Mouse (Mus musculus) CH12.LX (cell line): ENCODE data around the gene Nrn1. TPM values are rescaled to one million over a fixed set of nuclear protein-coding genes. Genes with fewer than 3 reads are reported as not detected.

Experiments used
- DNase-seq: peaks from one replicate; pipeline ENCODE4 v3.0.0-alpha.2; 2013; ENCODE audit errors: extremely low read depth
- H3K27ac ChIP-seq: 2 replicates; pipeline ENCODE4 v1.5.1; 2012; ENCODE audit warnings: low read depth, mild to moderate bottlenecking, control low read depth, moderate library complexity; ENCODE audit not compliant: insufficient read depth
- H3K27me3 ChIP-seq: replicated peaks from 2 replicates; pipeline ENCODE3; 2012; ENCODE audit warnings: inconsistent platforms
- H3K36me3 ChIP-seq, 2 experiments: replicated peaks in 1 of 2; 2 replicates each; pipeline versions ENCODE3 to v1.6.1; 2012; ENCODE audit warnings: inconsistent platforms in 1 of 2, low read length in 1 of 2, mild to moderate bottlenecking in 1 of 2, mixed read lengths in 1 of 2, moderate library complexity in 1 of 2; ENCODE audit not compliant: control insufficient read depth in 1 of 2, insufficient read depth in 1 of 2
- H3K4me1 ChIP-seq, 2 experiments: 2 replicates each; pipeline ENCODE4 v1.6.1; 2012; ENCODE audit warnings: inconsistent platforms in 1 of 2, moderate library complexity in 1 of 2; ENCODE audit not compliant: insufficient read depth in 2 of 2, control insufficient read depth in 1 of 2
- H3K4me2 ChIP-seq: 2 replicates; pipeline ENCODE4 v1.6.1; 2012; ENCODE audit warnings: low read depth, mild to moderate bottlenecking, control low read depth; ENCODE audit not compliant: poor library complexity, insufficient read depth, severe bottlenecking
- H3K4me3 ChIP-seq, 3 experiments: fragments of 150-350 bp in 1 of 3; sonication (generic) in 1 of 3; replicated peaks in 1 of 3; 2 replicates each; pipeline versions ENCODE3 to v1.5.1; 2011 to 2012; ENCODE audit warnings: low read depth in 2 of 3, low read length in 2 of 3, mild to moderate bottlenecking in 2 of 3, moderate library complexity in 2 of 3, control low read depth in 1 of 3, improper control_type of control experiment in 1 of 3, inconsistent platforms in 1 of 3, mixed read lengths in 1 of 3; ENCODE audit not compliant: poor library complexity in 1 of 3
- H3K79me2 ChIP-seq: replicated peaks from 2 replicates; pipeline ENCODE4 v1.6.1; 2012; ENCODE audit warnings: mild to moderate bottlenecking, moderate library complexity; ENCODE audit not compliant: control insufficient read depth, poor library complexity, insufficient read depth, severe bottlenecking; ENCODE audit errors: extremely low read depth
- H3K9ac ChIP-seq: 2 replicates; pipeline ENCODE4 v1.6.1; 2012; ENCODE audit warnings: low read depth, mild to moderate bottlenecking, control low read depth, moderate library complexity; ENCODE audit not compliant: insufficient read depth
- H3K9me3 ChIP-seq: replicated peaks from 2 replicates; pipeline ENCODE3; 2012; ENCODE audit warnings: low read length, inconsistent platforms, mixed read lengths
- BHLHE40 ChIP-seq: IDR thresholded peaks from 2 replicates; pipeline ENCODE4 v1.6.1; 2011; ENCODE audit warnings: mild to moderate bottlenecking, low read depth, low read length, improper control_type of control experiment
- CHD1 ChIP-seq: IDR thresholded peaks from 2 replicates; pipeline ENCODE4 v1.6.1; 2012; ENCODE audit warnings: low read depth, low read length, improper control_type of control experiment, inconsistent platforms
- CHD2 ChIP-seq: IDR thresholded peaks from 2 replicates; pipeline ENCODE4 v1.6.1; 2011; ENCODE audit warnings: low read length, improper control_type of control experiment
- E2F4 ChIP-seq: IDR thresholded peaks from 2 replicates; pipeline ENCODE4 v1.6.1; 2011; ENCODE audit warnings: low read depth, low read length, improper control_type of control experiment; ENCODE audit not compliant: insufficient replicate concordance
- ELF1 ChIP-seq: IDR thresholded peaks from 2 replicates; pipeline ENCODE4 v1.6.1; 2014; ENCODE audit warnings: low read depth, mild to moderate bottlenecking, inconsistent platforms, low read length, improper control_type of control experiment
- ETS1 ChIP-seq: conservative IDR thresholded peaks from 2 replicates; pipeline ENCODE4 v1.6.1; 2012; ENCODE audit warnings: low read depth, mild to moderate bottlenecking, inconsistent platforms, low read length, improper control_type of control experiment, moderate library complexity
- IRF4 ChIP-seq: IDR thresholded peaks from 2 replicates; pipeline ENCODE4 v1.6.1; 2014; ENCODE audit warnings: low read depth, mild to moderate bottlenecking, inconsistent platforms, low read length, improper control_type of control experiment
- JUN ChIP-seq: IDR thresholded peaks from 2 replicates; pipeline ENCODE4 v1.6.1; 2011; ENCODE audit warnings: low read depth, mild to moderate bottlenecking, low read length, improper control_type of control experiment, moderate library complexity; ENCODE audit not compliant: insufficient read depth
- KAT2A ChIP-seq: IDR thresholded peaks from 2 replicates; pipeline ENCODE4 v1.6.1; 2012; ENCODE audit warnings: low read length, improper control_type of control experiment, inconsistent platforms; ENCODE audit not compliant: insufficient replicate concordance
- MAFK ChIP-seq: IDR thresholded peaks from 2 replicates; pipeline ENCODE4 v1.6.1; 2011; ENCODE audit warnings: low read length, improper control_type of control experiment; ENCODE audit not compliant: insufficient replicate concordance
- MAX ChIP-seq: IDR thresholded peaks from 2 replicates; pipeline ENCODE4 v1.6.1; 2011; ENCODE audit warnings: low read length, improper control_type of control experiment
- MEF2A ChIP-seq: IDR thresholded peaks from 2 replicates; pipeline ENCODE4 v1.6.1; 2014; ENCODE audit warnings: low read depth, mild to moderate bottlenecking, inconsistent platforms, low read length, improper control_type of control experiment, borderline replicate concordance
- MYC ChIP-seq: IDR thresholded peaks from 2 replicates; pipeline ENCODE4 v1.6.1; 2011; ENCODE audit warnings: low read depth, mild to moderate bottlenecking, improper control_type of control experiment, low read length
- NELFE ChIP-seq: IDR thresholded peaks from 2 replicates; pipeline ENCODE4 v1.6.1; 2011; ENCODE audit warnings: low read depth, low read length, improper control_type of control experiment
- NRF1 ChIP-seq: IDR thresholded peaks from 2 replicates; pipeline ENCODE4 v1.6.1; 2014; ENCODE audit warnings: low read depth, mild to moderate bottlenecking, inconsistent platforms, low read length, improper control_type of control experiment, moderate library complexity
- RAD21 ChIP-seq: IDR thresholded peaks from 2 replicates; pipeline ENCODE4 v1.6.1; 2011; ENCODE audit warnings: low read depth, mild to moderate bottlenecking, low read length, improper control_type of control experiment, moderate library complexity
- RCOR1 ChIP-seq: conservative IDR thresholded peaks from 2 replicates; pipeline ENCODE4 v1.6.1; 2012; ENCODE audit warnings: low read depth, mild to moderate bottlenecking, inconsistent platforms, low read length, improper control_type of control experiment
- TBP ChIP-seq: conservative IDR thresholded peaks from 2 replicates; pipeline ENCODE4 v1.6.1; 2011; ENCODE audit warnings: low read depth, low read length, improper control_type of control experiment
- USF1 ChIP-seq: IDR thresholded peaks from 2 replicates; pipeline ENCODE4 v1.6.1; 2014; ENCODE audit warnings: low read depth, mild to moderate bottlenecking, inconsistent platforms, low read length, improper control_type of control experiment
- ZKSCAN1 ChIP-seq: IDR thresholded peaks from 2 replicates; pipeline ENCODE4 v1.6.1; 2012; ENCODE audit warnings: low read depth, inconsistent platforms, low read length, improper control_type of control experiment, borderline replicate concordance
- ZMIZ1 ChIP-seq: IDR thresholded peaks from 2 replicates; pipeline ENCODE4 v1.6.1; 2012; ENCODE audit warnings: low read depth, mild to moderate bottlenecking, inconsistent platforms, low read length, improper control_type of control experiment
- ZNF384 ChIP-seq: IDR thresholded peaks from 2 replicates; pipeline ENCODE4 v1.6.1; 2012; ENCODE audit warnings: low read depth, low read length, improper control_type of control experiment, inconsistent platforms
- dilution Hi-C: fragments of 300-500 bp; cut with MboI; formaldehyde crosslinking; loops from 2 replicates; pipeline ENCODE4 v1.14.3; 2020; ENCODE audit warnings: low sequenced_read_pairs; ENCODE audit not compliant: extremely low pct_unique_long_range_greater_than_20kb, extremely low pct_ligation_motif_present
- in situ Hi-C: fragments of 300-500 bp; cut with MboI; formaldehyde crosslinking; loops from 3 replicates; pipeline ENCODE4 v1.14.3; 2019; ENCODE audit warnings: low sequenced_read_pairs, low pct_ligation_motif_present, low pct_unique_long_range_greater_than_20kb, mixed read lengths
- polyA plus RNA-seq: library from polyadenylated mRNA; unstranded; fragments of >175 nt; gene quantifications from 2 replicates; pipeline ENCODE4 v1.2.1, GENCODE M21; 2012; ENCODE audit warnings: low read depth; ENCODE audit not compliant: insufficient read length
- total RNA-seq, 2 experiments: library from RNA; depleted of rRNA; stranded (reverse); fragments of 300-350 nt in 1 of 2; fragments of >200 nt in 1 of 2; gene quantifications; 2 replicates each; pipeline ENCODE4 v1.2.3; 2012 to 2014

The Nrn1 gene
- total and polyA plus RNA-seq, 3 experiments = not detected

GRCm38 (mm10) chr13:36696351-36696771 is 38.6 kb downstream of the Nrn1 start:
- DNase-seq = no peak
- no peak for TF ChIP-seq USF1
- TF ChIP-seq NELFE = no peak
- TF ChIP-seq MAFK = no peak
- TF ChIP-seq RCOR1 = no peak
- TF ChIP-seq ZNF384 = no peak
- TF ChIP-seq CHD1 = no peak
- TF ChIP-seq ETS1 = no peak
- no peak for TF ChIP-seq RAD21
- TF ChIP-seq CHD2 = no peak
- no peak for TF ChIP-seq BHLHE40
- TF ChIP-seq MEF2A = no peak
- TF ChIP-seq MYC = no peak
- TF ChIP-seq KAT2A = no peak
- Histone ChIP-seq H3K9ac (no peak overlapping the region), H3K9me3 (no peaks in the 10 kb centered on the region), H3K27ac (no peak overlapping the region), H3K79me2 (no peaks in the 10 kb centered on the region), H3K27me3 (no peaks in the 10 kb centered on the region), H3K36me3 (no peaks in the 10 kb centered on the region), H3K4me3 (no peak overlapping the region), H3K4me2 (no peak overlapping the region), H3K4me1 (no peaks in the 10 kb centered on the region; a peak in 1 of 4 replicates)
- in situ Hi-C loops (no loop called here), dilution Hi-C loops (no loop called here)

- no peak overlapping the region for H3K4me2 ChIP-seq
Observed at GRCm38 (mm10) chr13:36695516-36696201, 39.3 kb downstream of the Nrn1 start.

More at GRCm38 (mm10) chr13:36695516-36696201, 39.3 kb downstream of the Nrn1 start:
- Histone ChIP-seq H3K9me3 (no peaks in the 10 kb centered on the region), H3K27me3 (no peaks in the 10 kb centered on the region), H3K27ac (no peak overlapping the region), H3K4me3 (no peak overlapping the region), H3K79me2 (no peaks in the 10 kb centered on the region), H3K36me3 (no peaks in the 10 kb centered on the region), H3K9ac (no peak overlapping the region), H3K4me1 (no peaks in the 10 kb centered on the region; a peak in 1 of 4 replicates)
- no peak for DNase-seq
- in situ Hi-C loops (no loop called here), dilution Hi-C loops (no loop called here)
- no peak for TF ChIP-seq ZMIZ1
- no peak for TF ChIP-seq ZKSCAN1
- TF ChIP-seq E2F4 = no peak
- no peak for TF ChIP-seq TBP
- TF ChIP-seq ELF1 = no peak
- no peak for TF ChIP-seq MAFK
- TF ChIP-seq MEF2A = no peak
- TF ChIP-seq MAX = no peak
- no peak for TF ChIP-seq JUN
- no peak for TF ChIP-seq IRF4
- TF ChIP-seq RCOR1 = no peak
- no peak for TF ChIP-seq NRF1
- no peak for TF ChIP-seq RAD21
- TF ChIP-seq USF1 = no peak
- TF ChIP-seq CHD1 = no peak
